Mouse (Mus musculus) lung, embryonic 16.5 days (tissue): ENCODE measurements at regions not wholly inside any gene's neighbourhood (a gene's known extent, or its start where the extent isn't known, plus 50 kb on each side); places are given as distances from the start of the nearest gene placed in this dataset.
"Not testable (repeated sequence)": the region's sequence is repeated elsewhere in the genome, so short reads cannot be mapped to it uniquely, and the experiment has no call there.

Experiments
- ATAC-seq: fragments of 200-750 bp; cut with Nextera tagmentation; 2 replicates; pipeline ENCODE4 v1.8.0; 2017; ENCODE audit warnings: low read depth, mild to moderate bottlenecking, moderate library complexity
- H3K27ac ChIP-seq: fragments of 300-500 bp; sonication (generic); 2 replicates; pipeline ENCODE4 v1.5.1; 2014; ENCODE audit warnings: mild to moderate bottlenecking, control low read depth, low read length
- H3K27me3 ChIP-seq: fragments of 300-500 bp; sonication (generic); 2 replicates; pipeline ENCODE4 v1.6.1; 2014; ENCODE audit warnings: low read depth, low read length, mixed read lengths; ENCODE audit not compliant: control insufficient read depth, insufficient read depth
- H3K36me3 ChIP-seq: fragments of 300-500 bp; sonication (generic); 2 replicates; pipeline ENCODE4 v1.6.1; 2014; ENCODE audit warnings: low read length; ENCODE audit not compliant: control insufficient read depth, insufficient read depth
- H3K4me1 ChIP-seq: fragments of 300-500 bp; sonication (generic); replicated peaks from 2 replicates; pipeline ENCODE4 v1.6.1; 2014; ENCODE audit warnings: low read length, mixed read lengths; ENCODE audit not compliant: control insufficient read depth, insufficient read depth
- H3K4me2 ChIP-seq: fragments of 300-500 bp; sonication (generic); 2 replicates; pipeline ENCODE4 v1.6.1; 2014; ENCODE audit warnings: low read depth, low read length, control low read depth
- H3K4me3 ChIP-seq: fragments of 300-500 bp; sonication (generic); 2 replicates; pipeline ENCODE4 v1.5.1; 2014; ENCODE audit warnings: mild to moderate bottlenecking, low read length, control low read depth
- H3K9ac ChIP-seq: fragments of 300-500 bp; sonication (generic); 2 replicates; pipeline ENCODE4 v1.6.1; 2014; ENCODE audit warnings: low read length, control low read depth
- H3K9me3 ChIP-seq: fragments of 300-500 bp; sonication (generic); 2 replicates; pipeline ENCODE4 v1.6.1; 2016; ENCODE audit warnings: low read length; ENCODE audit not compliant: control insufficient read depth
- WGBS: fragments of 180-500 bp; shearing (Covaris S2); extraction: QIAGEN DNeasy Blood & Tissue Kit; methylation state at CpG from one replicate; pipeline ENCODE4 v1.1.7; 2014; 5-methylcytosine and 5-hydroxymethylcytosine counted together

- Histone ChIP-seq H3K4me1 (no peaks in the 10 kb centered on the region), H3K27ac (no peak overlapping the region), H3K4me2 (no peak overlapping the region), H3K27me3 (no peaks in the 10 kb centered on the region), H3K9me3 (no peaks in the 10 kb centered on the region), H3K4me3 (no peak overlapping the region), H3K9ac (no peak overlapping the region), H3K36me3 (no peaks in the 10 kb centered on the region)
- ATAC-seq = no peak
- 61% methylated on average over 1 of the region's 1 CpGs for WGBS
These were observed 308.1 kb upstream of the Cdh5 start for GRCm38 (mm10) chr8:103793331-103793730.

- not testable (repeated sequence) for H3K4me2 ChIP-seq, H3K36me3 ChIP-seq, H3K9me3 ChIP-seq, H3K27me3 ChIP-seq, H3K4me3 ChIP-seq, H3K27ac ChIP-seq, H3K4me1 ChIP-seq, H3K9ac ChIP-seq
- 55% methylated on average over 2 of the region's 2 CpGs for WGBS
- ATAC-seq = peak; percentile 57; the same call in 1 of the 2 replicates
These were observed 302.8 kb upstream of the Cdh5 start for GRCm38 (mm10) chr8:103798630-103799029.

- Histone ChIP-seq H3K27me3 (no peaks in the 10 kb centered on the region), H3K4me3 (no peak overlapping the region), H3K27ac (peak overlapping the region; percentile 89), H3K9me3 (peaks cover 3% of the 10 kb centered on the region; the same call in 1 of the 2 replicates), H3K4me1 (no peaks in the 10 kb centered on the region; the same call in 1 of the 2 replicates), H3K4me2 (no peak overlapping the region), H3K36me3 (no peaks in the 10 kb centered on the region), H3K9ac (no peak overlapping the region)
- WGBS = 46% methylated on average over 5 of the region's 5 CpGs
- ATAC-seq = peak; percentile 85
These were observed 293.3 kb upstream of the Cdh5 start for GRCm38 (mm10) chr8:103808171-103808570.

GRCm38 (mm10) chr8:103808580-103808979 is 292.8 kb upstream of the Cdh5 start:
- Histone ChIP-seq H3K4me2 (no peak overlapping the region), H3K9ac (no peak overlapping the region), H3K27ac (peak overlapping the region; percentile 89), H3K36me3 (no peaks in the 10 kb centered on the region), H3K27me3 (no peaks in the 10 kb centered on the region), H3K4me1 (peaks cover 4% of the 10 kb centered on the region), H3K4me3 (no peak overlapping the region), H3K9me3 (peaks cover 3% of the 10 kb centered on the region; the same call in 1 of the 2 replicates)
- peak; percentile 97 for ATAC-seq
- 33% methylated on average over 8 of the region's 8 CpGs for WGBS

GRCm38 (mm10) chr8:103809140-103809539 is 292.3 kb upstream of the Cdh5 start:
- Histone ChIP-seq H3K27me3 (no peaks in the 10 kb centered on the region), H3K9me3 (peaks cover 3% of the 10 kb centered on the region; the same call in 1 of the 2 replicates), H3K4me1 (peaks cover 7% of the 10 kb centered on the region), H3K4me2 (no peak overlapping the region), H3K4me3 (no peak overlapping the region), H3K36me3 (no peaks in the 10 kb centered on the region), H3K27ac (peak overlapping the region; percentile 90), H3K9ac (no peak overlapping the region)
- WGBS = 41% methylated on average over 7 of the region's 7 CpGs
- peak; percentile 11; the same call in 1 of the 2 replicates for ATAC-seq

- Histone ChIP-seq H3K4me2 (no peak overlapping the region), H3K27ac (peak overlapping the region; percentile 97), H3K36me3 (no peaks in the 10 kb centered on the region), H3K27me3 (no peaks in the 10 kb centered on the region), H3K9ac (no peak overlapping the region), H3K9me3 (no peaks in the 10 kb centered on the region), H3K4me3 (no peak overlapping the region), H3K4me1 (peaks cover 24% of the 10 kb centered on the region)
- 16% methylated on average over 10 of the region's 10 CpGs for WGBS
- peak; percentile 86 for ATAC-seq
These were observed 287.4 kb upstream of the Cdh5 start for GRCm38 (mm10) chr8:103813954-103814591.

GRCm38 (mm10) chr8:103816101-103816894 is 285.1 kb upstream of the Cdh5 start:
- H3K9ac ChIP-seq = no peak overlapping the region
- H3K4me3 ChIP-seq = no peak overlapping the region
- no peak overlapping the region for H3K4me2 ChIP-seq
- H3K27ac ChIP-seq = peak overlapping the region; percentile 97
- H3K36me3 ChIP-seq = no peaks in the 10 kb centered on the region
- H3K4me1 ChIP-seq = peaks cover 24% of the 10 kb centered on the region
- WGBS = 54% methylated on average over 15 of the region's 15 CpGs
- no peaks in the 10 kb centered on the region for H3K9me3 ChIP-seq
- ATAC-seq = no peak
- H3K27me3 ChIP-seq = no peaks in the 10 kb centered on the region

- Histone ChIP-seq H3K4me2 (no peak overlapping the region), H3K27me3 (no peaks in the 10 kb centered on the region), H3K4me1 (peaks cover 7% of the 10 kb centered on the region; the same call in 1 of the 2 replicates), H3K4me3 (no peak overlapping the region), H3K9me3 (no peaks in the 10 kb centered on the region), H3K27ac (peak overlapping the region; percentile 24; the same call in 1 of the 2 replicates), H3K36me3 (no peaks in the 10 kb centered on the region), H3K9ac (no peak overlapping the region)
- no peak for ATAC-seq
- WGBS = 79% methylated on average over 7 of the region's 7 CpGs
These were observed 277.9 kb upstream of the Cdh5 start for GRCm38 (mm10) chr8:103823541-103823940.

GRCm38 (mm10) chr8:103824747-103825146 is 276.7 kb upstream of the Cdh5 start:
- ATAC-seq = no peak
- no peaks in the 10 kb centered on the region for H3K27me3 ChIP-seq
- H3K4me3 ChIP-seq = no peak overlapping the region
- H3K36me3 ChIP-seq = no peaks in the 10 kb centered on the region
- H3K4me2 ChIP-seq = no peak overlapping the region
- H3K27ac ChIP-seq = peak overlapping the region; percentile 89
- WGBS = 23% methylated on average over 1 of the region's 1 CpGs
- H3K4me1 ChIP-seq = peaks cover 7% of the 10 kb centered on the region; the same call in 1 of the 2 replicates
- H3K9ac ChIP-seq = no peak overlapping the region
- H3K9me3 ChIP-seq = no peaks in the 10 kb centered on the region
